Mouse (Mus musculus) neural tube, embryonic 10.5 days (tissue): ENCODE data around the gene Vstm5.
"Not testable (repeated sequence)": the region's sequence is repeated elsewhere in the genome, so short reads cannot be mapped to it uniquely, and the experiment has no call there.

Source experiments
- DNase-seq: peaks from one replicate; pipeline ENCODE4 v3.0.0-alpha.2; 2017; ENCODE audit warnings: low spot score; ENCODE audit errors: extremely low spot score

Gene Vstm5

GRCm38 (mm10) chr9:15261980-15262379, 23.1 kb downstream of the Vstm5 start:
- DNase-seq = no peak

- DNase-seq = no peak
These were observed 24.6 kb downstream of the Vstm5 start for GRCm38 (mm10) chr9:15263487-15263886.

GRCm38 (mm10) chr9:15273981-15274380, 35.1 kb downstream of the Vstm5 start:
- DNase-seq = no peak

- DNase-seq = no peak
These were observed 38.0 kb downstream of the Vstm5 start for GRCm38 (mm10) chr9:15276855-15277254.

- no peak for DNase-seq
These were observed 39.5 kb downstream of the Vstm5 start for GRCm38 (mm10) chr9:15278343-15278742.

- DNase-seq = no peak
These were observed 40.3 kb downstream of the Vstm5 start for GRCm38 (mm10) chr9:15279139-15279648.

- DNase-seq = peak; percentile 95
These were observed 41.0 kb downstream of the Vstm5 start, which contains the start of gene Med17 for GRCm38 (mm10) chr9:15279649-15280490. TSS of gene Med17 (minus strand) at chr9:15279931.

GRCm38 (mm10) chr9:15280491-15280879, 41.6 kb downstream of the Vstm5 start:
- no peak for DNase-seq

- DNase-seq = no peak
These were observed 46.6 kb downstream of the Vstm5 start for GRCm38 (mm10) chr9:15285443-15285842.

GRCm38 (mm10) chr9:15287846-15288245, 49.0 kb downstream of the Vstm5 start:
- no peak for DNase-seq

GRCm38 (mm10) chr9:15288402-15288801, 49.6 kb downstream of the Vstm5 start:
- DNase-seq = no peak

GRCm38 (mm10) chr9:15289251-15289650, 50.4 kb downstream of the Vstm5 start:
- DNase-seq = no peak

GRCm38 (mm10) chr9:15297112-15297511, 58.3 kb downstream of the Vstm5 start:
- no peak for DNase-seq

- DNase-seq = no peak
These were observed 59.6 kb downstream of the Vstm5 start for GRCm38 (mm10) chr9:15298451-15298850.

- DNase-seq = no peak
These were observed 61.2 kb downstream of the Vstm5 start for GRCm38 (mm10) chr9:15300056-15300455.

GRCm38 (mm10) chr9:15301399-15301798, 62.6 kb downstream of the Vstm5 start:
- DNase-seq = no peak

GRCm38 (mm10) chr9:15302006-15302405, 63.2 kb downstream of the Vstm5 start:
- DNase-seq = not testable (repeated sequence)

- DNase-seq = no peak
These were observed 64.0 kb downstream of the Vstm5 start for GRCm38 (mm10) chr9:15302881-15303280.

GRCm38 (mm10) chr9:15305503-15306397, 66.9 kb downstream of the Vstm5 start, which contains the start of gene Taf1d:
TSS of gene Taf1d (plus strand) at chr9:15306214.
- DNase-seq = peak; percentile 97

GRCm38 (mm10) chr9:15306398-15307119, 67.7 kb downstream of the Vstm5 start, which contains the start of gene 4931406C07Rik:
TSS of gene 4931406C07Rik (minus strand) at chr9:15306448.
- DNase-seq = no peak

- no peak for DNase-seq
These were observed 68.4 kb downstream of the Vstm5 start for GRCm38 (mm10) chr9:15307257-15307656.
